Mouse (Mus musculus) limb, embryonic 13.5 days (tissue): Measurements from ENCODE around the gene Fcrls. TPM values are rescaled to one million over a fixed set of nuclear protein-coding genes. Genes with fewer than 3 reads are reported as not detected.

Experiments
- ATAC-seq: fragments of 200-750 bp; cut with Nextera tagmentation; 2 replicates; pipeline ENCODE4 v1.8.0; 2017; ENCODE audit warnings: low read depth, moderate number of reproducible peaks, moderate TSS enrichment; ENCODE audit not compliant: low FRiP score
- H3K27ac ChIP-seq: fragments of 300-500 bp; sonication (generic); 2 replicates; pipeline ENCODE4 v1.5.1; 2015; ENCODE audit warnings: inconsistent platforms, mild to moderate bottlenecking, moderate library complexity
- H3K27me3 ChIP-seq: fragments of 300-500 bp; sonication (generic); 2 replicates; pipeline ENCODE4 v1.6.1; 2015; ENCODE audit warnings: mild to moderate bottlenecking, inconsistent platforms
- H3K36me3 ChIP-seq: fragments of 300-500 bp; sonication (generic); 2 replicates; pipeline ENCODE4 v1.6.1; 2015; ENCODE audit warnings: inconsistent platforms, mild to moderate bottlenecking, moderate library complexity
- H3K4me1 ChIP-seq: fragments of 300-500 bp; sonication (generic); 2 replicates; pipeline ENCODE4 v1.6.1; 2015; ENCODE audit warnings: inconsistent platforms
- H3K4me2 ChIP-seq: fragments of 300-500 bp; sonication (generic); replicated peaks from 2 replicates; pipeline ENCODE4 v1.6.1; 2015; ENCODE audit warnings: inconsistent platforms, mild to moderate bottlenecking, moderate library complexity
- H3K4me3 ChIP-seq: fragments of 300-500 bp; sonication (generic); 2 replicates; pipeline ENCODE4 v1.5.1; 2015; ENCODE audit warnings: moderate library complexity, mild to moderate bottlenecking, inconsistent platforms
- H3K9ac ChIP-seq: fragments of 300-500 bp; sonication (generic); 2 replicates; pipeline ENCODE4 v1.6.1; 2015; ENCODE audit warnings: mild to moderate bottlenecking, inconsistent platforms
- H3K9me3 ChIP-seq: fragments of 300-500 bp; sonication (generic); 2 replicates; pipeline ENCODE4 v1.6.1; 2016; ENCODE audit warnings: inconsistent platforms
- WGBS: fragments of 180-500 bp; shearing (Covaris S2); methylation state at CpG from one replicate; pipeline ENCODE4 v1.1.7; 2015; 5-methylcytosine and 5-hydroxymethylcytosine counted together
- polyA plus RNA-seq: library from polyadenylated mRNA; unstranded; fragments of >200 nt; fragmentation: Nextera tagmentation; extraction: Ambion mirVana; gene quantifications from 2 replicates; pipeline ENCODE4 v1.2.1, GENCODE M21; 2015

Gene Fcrls
- 12.4 and 14.1 TPM in 2 replicates for polyA plus RNA-seq

GRCm38 (mm10) chr3:87263436-87263835 is at the start of gene Fcrls:
Gene Fcrls, minus strand, starts transcription at chr3:87263738.
- Histone ChIP-seq H3K27me3 (no peaks in the 10 kb centered on the region), H3K27ac (no peak within 1 kb of the TSS), H3K9ac (no peak within 1 kb of the TSS), H3K9me3 (no peaks in the 10 kb centered on the region), H3K4me1 (no peaks in the 10 kb centered on the region), H3K4me3 (no peak within 1 kb of the TSS), H3K36me3 (no peaks in the 10 kb centered on the region), H3K4me2 (no peak within 1 kb of the TSS)
- ATAC-seq, result no peak
- 85% methylated on average over 7 of the region's 7 CpGs for WGBS

DNA sequence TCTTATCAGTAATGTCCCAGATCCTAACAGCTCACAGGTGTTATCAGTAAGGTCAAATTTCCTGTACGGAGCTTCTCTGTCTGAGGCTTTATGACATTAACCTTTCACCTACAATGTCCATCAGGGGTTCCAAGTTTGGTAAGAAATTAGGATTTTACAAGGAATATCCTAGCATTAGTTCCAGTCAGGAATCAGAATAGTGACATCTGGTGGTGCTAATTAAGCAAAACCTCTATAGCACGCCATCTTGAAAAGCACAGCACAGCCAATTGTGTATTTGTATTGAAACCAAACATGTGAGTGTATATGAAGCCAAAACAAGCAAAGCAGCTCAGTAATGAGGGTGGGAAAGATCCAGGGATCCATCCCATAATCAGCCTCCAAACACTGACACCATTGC is 46.4 kb upstream of the Fcrls start:
- 76% methylated on average over 2 of the region's 2 CpGs for WGBS
- Histone ChIP-seq H3K4me3 (no peak overlapping the region), H3K9ac (no peak overlapping the region), H3K27ac (no peak overlapping the region), H3K27me3 (no peaks in the 10 kb centered on the region), H3K4me1 (no peaks in the 10 kb centered on the region), H3K4me2 (no peak overlapping the region), H3K36me3 (no peaks in the 10 kb centered on the region), H3K9me3 (no peaks in the 10 kb centered on the region)
- no peak for ATAC-seq

GRCm38 (mm10) chr3:87299901-87300300 is 36.4 kb upstream of the Fcrls start:
- H3K27ac ChIP-seq, result no peak overlapping the region
- no peaks in the 10 kb centered on the region for H3K36me3 ChIP-seq
- ATAC-seq, result no peak
- H3K9me3 ChIP-seq, result no peaks in the 10 kb centered on the region
- no peak overlapping the region for H3K4me2 ChIP-seq
- H3K4me1 ChIP-seq, result no peaks in the 10 kb centered on the region
- no peak overlapping the region for H3K9ac ChIP-seq
- WGBS, result 82% methylated on average over 5 of the region's 5 CpGs
- H3K27me3 ChIP-seq, result no peaks in the 10 kb centered on the region
- H3K4me3 ChIP-seq, result no peak overlapping the region

- no peaks in the 10 kb centered on the region for H3K4me1 ChIP-seq
- no peaks in the 10 kb centered on the region for H3K9me3 ChIP-seq
- H3K4me2 ChIP-seq, result no peak overlapping the region
- no peak for ATAC-seq
- no peak overlapping the region for H3K9ac ChIP-seq
- no peak overlapping the region for H3K4me3 ChIP-seq
- H3K27ac ChIP-seq, result no peak overlapping the region
- no peaks in the 10 kb centered on the region for H3K27me3 ChIP-seq
- 65% methylated on average over 2 of the region's 2 CpGs for WGBS
- H3K36me3 ChIP-seq, result no peaks in the 10 kb centered on the region
These were observed 10.8 kb upstream of the Fcrls start for GRCm38 (mm10) chr3:87274372-87274771.

DNA sequence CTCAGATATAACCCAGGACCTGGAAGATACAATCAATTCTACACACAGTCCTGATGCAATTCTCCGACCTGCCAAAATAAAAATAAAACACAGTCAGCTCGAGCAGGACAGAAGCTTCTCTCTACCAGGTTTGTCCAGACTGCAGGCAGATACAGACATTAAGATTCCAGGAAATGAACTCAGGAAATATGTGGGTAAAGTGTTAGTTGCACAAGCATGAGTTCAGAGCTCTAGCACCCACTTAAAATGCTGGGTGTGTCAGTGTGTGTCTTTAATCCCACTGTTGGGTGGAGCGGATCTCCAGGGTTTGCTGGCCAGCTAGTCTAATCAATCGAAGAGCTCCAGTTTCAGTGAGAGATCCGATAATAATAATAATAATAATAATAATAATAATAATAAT is 3.0 kb upstream of the Fcrls start:
- Histone ChIP-seq H3K27me3 (no peaks in the 10 kb centered on the region), H3K4me2 (no peak overlapping the region), H3K4me3 (no peak overlapping the region), H3K36me3 (no peaks in the 10 kb centered on the region), H3K9me3 (no peaks in the 10 kb centered on the region), H3K27ac (no peak overlapping the region), H3K9ac (no peak overlapping the region), H3K4me1 (no peaks in the 10 kb centered on the region)
- 70% methylated on average over 5 of the region's 5 CpGs for WGBS
- no peak for ATAC-seq

DNA sequence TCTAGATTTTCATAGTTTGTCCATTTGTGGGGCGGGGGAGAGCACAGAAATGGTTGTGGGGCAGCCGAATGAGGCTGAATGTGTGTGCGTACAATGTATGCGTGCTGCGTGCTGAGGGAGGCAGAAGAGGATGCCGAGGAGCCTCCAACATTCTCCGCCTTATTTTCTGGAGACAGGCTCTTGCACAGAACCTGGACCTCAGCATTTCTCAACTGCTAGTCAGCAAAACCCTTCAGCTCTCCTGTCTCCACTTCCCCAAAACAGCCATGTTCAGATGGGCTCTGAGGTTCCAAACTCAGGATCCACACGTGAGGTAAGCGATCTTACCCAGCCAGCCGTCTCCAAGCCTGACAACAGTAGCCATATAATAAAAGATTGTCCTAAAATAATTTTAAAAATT is 8.3 kb downstream of the Fcrls start:
- no peaks in the 10 kb centered on the region for H3K9me3 ChIP-seq
- WGBS, result 85% methylated on average over 10 of the region's 10 CpGs
- no peaks in the 10 kb centered on the region for H3K36me3 ChIP-seq
- H3K27me3 ChIP-seq, result no peaks in the 10 kb centered on the region
- no peak overlapping the region for H3K9ac ChIP-seq
- H3K4me2 ChIP-seq, result no peak overlapping the region
- H3K4me3 ChIP-seq, result no peak overlapping the region
- H3K4me1 ChIP-seq, result no peaks in the 10 kb centered on the region
- ATAC-seq, result no peak
- H3K27ac ChIP-seq, result no peak overlapping the region

DNA sequence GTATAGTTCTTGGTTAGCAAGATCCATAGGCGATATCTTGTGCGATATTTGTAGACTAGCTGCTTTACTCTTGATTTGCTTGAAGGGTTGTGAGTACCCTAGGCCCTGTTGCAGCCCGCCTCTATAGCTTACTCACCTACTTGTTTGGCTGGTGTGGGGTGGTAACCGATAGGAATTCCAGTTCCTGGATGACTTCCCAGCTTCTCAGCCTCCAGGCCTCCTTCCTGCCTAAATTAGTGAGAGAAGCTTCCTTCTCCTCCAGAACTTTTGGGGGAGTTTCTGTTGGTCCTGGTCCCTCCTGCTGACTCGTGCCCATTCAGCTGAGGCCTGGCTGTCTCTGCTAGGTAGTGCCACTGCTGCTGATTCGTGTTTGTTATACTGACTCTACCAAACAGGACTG is 14.0 kb downstream of the Fcrls start:
- H3K27me3 ChIP-seq, result no peaks in the 10 kb centered on the region
- H3K4me3 ChIP-seq, result no peak overlapping the region
- H3K27ac ChIP-seq, result no peak overlapping the region
- no peak overlapping the region for H3K4me2 ChIP-seq
- no peaks in the 10 kb centered on the region for H3K9me3 ChIP-seq
- no peak overlapping the region for H3K9ac ChIP-seq
- no peak for ATAC-seq
- H3K4me1 ChIP-seq, result no peaks in the 10 kb centered on the region
- 83% methylated on average over 6 of the region's 6 CpGs for WGBS
- no peaks in the 10 kb centered on the region for H3K36me3 ChIP-seq

DNA sequence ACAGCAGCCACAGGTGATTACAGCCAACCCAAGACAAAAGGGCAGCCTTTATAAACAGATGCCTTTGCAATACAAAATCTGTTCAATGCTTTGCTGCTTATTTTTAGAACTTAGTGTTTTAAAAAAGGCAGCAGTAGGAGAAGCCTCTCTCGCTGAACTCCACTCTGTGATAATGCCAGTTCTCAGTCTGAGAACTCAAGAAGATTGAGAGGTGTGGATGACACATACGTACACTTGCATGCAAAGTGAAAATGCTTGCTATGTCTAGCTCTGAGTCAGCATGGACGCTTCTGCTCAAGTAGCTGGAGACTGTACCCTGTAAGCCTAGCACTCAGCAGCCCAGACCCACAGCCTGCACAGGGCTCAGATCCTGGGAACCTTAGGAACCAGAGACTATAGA is 16.2 kb downstream of the Fcrls start:
- Histone ChIP-seq H3K27me3 (no peaks in the 10 kb centered on the region), H3K9ac (no peak overlapping the region), H3K9me3 (no peaks in the 10 kb centered on the region), H3K4me2 (no peak overlapping the region), H3K36me3 (no peaks in the 10 kb centered on the region), H3K4me3 (no peak overlapping the region), H3K4me1 (no peaks in the 10 kb centered on the region), H3K27ac (no peak overlapping the region)
- WGBS, result 71% methylated on average over 3 of the region's 3 CpGs
- no peak for ATAC-seq

DNA sequence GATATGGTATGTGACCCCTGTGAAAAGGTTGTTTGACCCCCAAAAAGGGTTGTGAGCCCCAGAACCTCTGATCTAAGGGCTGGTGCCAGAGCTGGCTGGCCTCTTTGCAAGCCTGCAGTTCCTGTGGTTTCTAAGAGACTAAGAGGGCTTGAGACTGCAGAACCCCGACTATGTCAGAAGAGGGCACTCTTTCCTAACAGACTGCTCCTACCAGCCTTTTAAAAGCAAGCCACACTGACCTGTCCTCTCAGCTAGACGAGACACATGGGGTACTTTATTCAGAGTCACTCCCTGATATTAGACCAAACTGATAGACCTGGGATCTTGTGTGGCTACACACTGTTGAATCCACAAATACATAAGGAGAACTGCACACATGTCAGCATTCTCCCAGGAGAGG is 19.9 kb downstream of the Fcrls start:
- H3K27me3 ChIP-seq, result no peaks in the 10 kb centered on the region
- no peak overlapping the region for H3K9ac ChIP-seq
- WGBS, result 1% methylated on average over 2 of the region's 2 CpGs
- H3K4me3 ChIP-seq, result no peak overlapping the region
- no peaks in the 10 kb centered on the region for H3K9me3 ChIP-seq
- ATAC-seq, result no peak
- H3K4me2 ChIP-seq, result no peak overlapping the region
- H3K4me1 ChIP-seq, result no peaks in the 10 kb centered on the region
- no peaks in the 10 kb centered on the region for H3K36me3 ChIP-seq
- H3K27ac ChIP-seq, result no peak overlapping the region

DNA sequence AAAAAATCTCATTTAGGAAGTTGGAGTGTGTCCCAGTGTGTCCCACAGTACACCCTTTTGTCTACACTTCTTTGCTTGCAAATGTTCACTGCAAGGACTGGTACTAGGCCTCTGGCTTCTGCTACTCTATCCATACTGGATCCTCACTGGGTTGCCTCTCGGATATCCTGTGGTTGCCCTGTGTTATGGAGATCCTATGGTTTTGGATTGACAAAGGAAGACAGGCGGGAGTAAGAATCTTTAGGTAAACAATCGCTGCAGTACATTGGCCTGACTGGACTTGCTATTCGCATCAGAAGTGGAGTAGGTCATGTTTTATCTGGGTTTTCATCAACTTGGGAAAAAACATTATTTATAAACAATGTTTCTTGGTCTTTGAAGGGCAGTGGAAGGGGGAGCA is 22.6 kb downstream of the Fcrls start:
- H3K27me3 ChIP-seq, result no peaks in the 10 kb centered on the region
- ATAC-seq, result no peak
- no peak overlapping the region for H3K27ac ChIP-seq
- H3K36me3 ChIP-seq, result no peaks in the 10 kb centered on the region
- H3K9ac ChIP-seq, result no peak overlapping the region
- H3K4me3 ChIP-seq, result no peak overlapping the region
- WGBS, result 84% methylated on average over 4 of the region's 4 CpGs
- no peak overlapping the region for H3K4me2 ChIP-seq
- no peaks in the 10 kb centered on the region for H3K9me3 ChIP-seq
- H3K4me1 ChIP-seq, result no peaks in the 10 kb centered on the region

- Histone ChIP-seq H3K9ac (no peak overlapping the region), H3K36me3 (no peaks in the 10 kb centered on the region), H3K9me3 (peaks cover 3% of the 10 kb centered on the region), H3K4me1 (0 out of 2 replicates have a peak, but pooled peaks cover 13% of the 10 kb centered on the region), H3K4me3 (no peak overlapping the region), H3K27ac (no peak overlapping the region), H3K4me2 (no peak overlapping the region), H3K27me3 (no peaks in the 10 kb centered on the region)
- 74% methylated on average over 4 of the region's 4 CpGs for WGBS
- no peak for ATAC-seq
These were observed 39.9 kb downstream of the Fcrls start for GRCm38 (mm10) chr3:87223636-87224035.

- no peaks in the 10 kb centered on the region for H3K36me3 ChIP-seq
- WGBS, result 74% methylated on average over 5 of the region's 5 CpGs
These were observed 41.2 kb downstream of the Fcrls start for GRCm38 (mm10) chr3:87222346-87222745.

GRCm38 (mm10) chr3:87215176-87215575 is 48.4 kb downstream of the Fcrls start:
- WGBS, result 79% methylated on average over 11 of the region's 11 CpGs
- no peak overlapping the region for H3K4me2 ChIP-seq
- H3K36me3 ChIP-seq, result no peaks in the 10 kb centered on the region
- H3K4me3 ChIP-seq, result no peak overlapping the region
- no peak overlapping the region for H3K9ac ChIP-seq
- H3K27me3 ChIP-seq, result no peaks in the 10 kb centered on the region
- no peaks in the 10 kb centered on the region for H3K9me3 ChIP-seq
- ATAC-seq, result no peak
- no peaks in the 10 kb centered on the region for H3K4me1 ChIP-seq
- H3K27ac ChIP-seq, result 0 out of 2 replicates have a peak overlapping the region, but pooled peaks have one; percentile 28

More at GRCm38 (mm10) chr3:87222346-87222745, 41.2 kb downstream of the Fcrls start:
- Histone ChIP-seq H3K9me3 (peaks cover 3% of the 10 kb centered on the region), H3K27me3 (no peaks in the 10 kb centered on the region), H3K4me2 (no peak overlapping the region), H3K4me1 (0 out of 2 replicates have a peak, but pooled peaks cover 13% of the 10 kb centered on the region), H3K4me3 (no peak overlapping the region), H3K9ac (no peak overlapping the region), H3K27ac (no peak overlapping the region)
- ATAC-seq, result no peak
